Mouse (Mus musculus) testis, adult 2 months (tissue): ENCODE data around the gene Gstk1.

Experiments used
- CTCF ChIP-seq: fragments of 200-500 bp; IDR thresholded peaks from 2 replicates; pipeline ENCODE4 v1.5.1; 2012; ENCODE audit warnings: low read depth, mild to moderate bottlenecking, inconsistent platforms, low read length, moderate library complexity; ENCODE audit not compliant: control insufficient read depth, insufficient read depth, insufficient replicate concordance
- POLR2A ChIP-seq: fragments of 200-500 bp; IDR thresholded peaks from 2 replicates; pipeline ENCODE4 v1.6.1; 2012; ENCODE audit warnings: low read depth, mild to moderate bottlenecking, inconsistent platforms, low read length, moderate library complexity; ENCODE audit not compliant: control insufficient read depth

- TF ChIP-seq POLR2A = no peak
- TF ChIP-seq CTCF = no peak
These were observed 6.1 kb downstream of the Gstk1 start for GRCm38 (mm10) chr6:42251791-42252190.
